Mouse (Mus musculus): Measurements from ENCODE around the gene Dnajc30. TPM values are rescaled to one million over a fixed set of nuclear protein-coding genes. Genes with fewer than 3 reads are reported as not detected.
"Not testable (repeated sequence)": the region's sequence is repeated elsewhere in the genome, so short reads cannot be mapped to it uniquely, and the experiment has no call there.

Dnajc30 gene
- polyA plus RNA-seq, 1 experiment = 31.4 TPM

DNA sequence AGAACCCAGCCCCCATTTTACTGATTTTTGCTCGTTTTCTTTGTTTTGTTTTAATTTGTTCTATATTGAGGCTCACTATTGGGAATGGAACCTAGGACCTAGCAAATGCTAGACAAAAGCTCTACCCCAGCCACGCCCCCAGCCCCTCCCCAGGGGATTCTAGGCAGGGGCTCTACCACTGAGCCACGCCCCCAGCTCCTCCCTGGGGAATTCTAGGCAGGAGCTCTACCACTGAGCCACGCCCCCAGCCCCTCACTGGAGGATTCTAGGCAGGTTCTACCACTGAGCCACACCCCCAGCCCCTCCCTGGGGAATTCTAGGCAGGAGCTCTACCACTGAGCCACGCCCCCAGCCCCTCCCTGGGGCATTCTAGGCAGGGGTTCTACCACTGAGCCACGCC, 14.7 kb upstream of the Dnajc30 start:
- 92% methylated on average over 6 of the region's 6 CpGs for WGBS
- DNase-seq (ENCODE audit: low read depth, low spot score) = not testable (repeated sequence)

DNA sequence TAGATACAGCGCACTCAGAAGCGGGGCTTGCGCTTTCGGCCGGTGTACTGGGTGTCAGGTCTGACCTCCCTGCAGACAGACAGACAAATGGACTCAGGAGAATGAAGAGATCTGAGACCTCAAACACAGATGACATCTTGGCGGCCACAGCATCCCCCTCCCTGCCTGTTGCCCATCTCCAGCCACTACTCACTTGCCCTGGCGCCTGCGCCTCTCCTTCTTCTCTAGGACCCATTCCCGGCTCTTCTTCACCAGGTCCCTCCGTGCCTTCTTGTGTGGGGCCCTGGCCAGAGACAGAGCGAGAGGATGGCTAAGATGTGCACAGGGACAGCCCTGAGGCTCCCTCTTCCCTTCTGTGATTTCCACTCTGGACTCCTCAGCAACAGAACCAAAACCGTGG, 10.6 kb upstream of the Dnajc30 start:
- DNase-seq (ENCODE audit: low read depth, low spot score) = no peak
- 94% methylated on average over 12 of the region's 12 CpGs for WGBS

DNA sequence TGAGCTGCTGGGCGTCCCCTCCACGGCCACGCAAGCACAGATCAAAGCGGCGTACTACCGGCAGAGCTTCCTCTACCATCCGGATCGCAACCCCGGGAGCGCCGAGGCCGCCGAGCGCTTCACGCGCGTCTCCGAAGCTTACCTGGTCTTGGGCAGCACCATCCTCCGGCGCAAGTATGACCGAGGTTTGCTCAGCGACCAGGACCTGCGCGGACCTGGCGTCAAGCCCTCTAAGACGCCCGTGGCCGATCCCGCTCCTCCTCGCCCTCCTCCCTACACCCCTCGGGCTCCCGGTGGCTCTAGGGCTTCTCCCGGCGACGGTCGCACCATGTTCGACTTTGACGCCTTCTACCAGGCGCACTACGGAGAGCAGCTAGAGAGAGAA, 372 bp downstream of the Dnajc30 start:
- WGBS = under 1% methylated on average over 40 of the region's 40 CpGs
- DNase-seq (ENCODE audit: low read depth, low spot score) = no peak

DNA sequence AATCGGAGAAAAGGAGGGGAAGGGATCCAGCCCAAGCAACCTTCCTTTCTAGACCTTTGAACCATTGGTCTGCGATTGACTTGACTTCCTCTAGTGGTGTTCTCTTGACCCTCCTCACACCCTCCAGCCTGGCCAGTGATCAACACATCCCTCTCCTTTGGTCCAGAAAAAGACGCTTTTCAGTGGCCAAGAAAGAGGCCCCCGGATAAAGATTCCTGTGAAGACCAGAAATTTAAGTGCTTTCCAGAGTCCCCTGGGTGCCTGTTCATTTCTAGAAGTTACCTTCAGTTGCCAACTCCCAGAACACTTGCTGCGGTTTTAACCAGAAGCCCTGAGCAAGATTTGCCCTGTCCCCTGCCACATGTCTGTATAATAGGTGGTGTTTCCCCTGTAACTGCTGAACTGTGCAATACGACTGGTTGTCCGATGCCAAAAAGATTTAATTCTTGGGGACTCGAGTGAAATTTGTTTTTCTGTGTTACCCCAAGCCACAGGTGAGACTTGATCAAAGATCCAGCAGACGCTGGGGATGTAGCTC, 976 bp downstream of the Dnajc30 start, which contains the start of gene Bud23:
TSS of gene Bud23 (minus strand) at position 51 of the 538 bp plus-strand sequence.
- DNase-seq (ENCODE audit: low read depth, low spot score) = not testable (repeated sequence)
- 59% methylated on average over 9 of the region's 9 CpGs for WGBS

DNA sequence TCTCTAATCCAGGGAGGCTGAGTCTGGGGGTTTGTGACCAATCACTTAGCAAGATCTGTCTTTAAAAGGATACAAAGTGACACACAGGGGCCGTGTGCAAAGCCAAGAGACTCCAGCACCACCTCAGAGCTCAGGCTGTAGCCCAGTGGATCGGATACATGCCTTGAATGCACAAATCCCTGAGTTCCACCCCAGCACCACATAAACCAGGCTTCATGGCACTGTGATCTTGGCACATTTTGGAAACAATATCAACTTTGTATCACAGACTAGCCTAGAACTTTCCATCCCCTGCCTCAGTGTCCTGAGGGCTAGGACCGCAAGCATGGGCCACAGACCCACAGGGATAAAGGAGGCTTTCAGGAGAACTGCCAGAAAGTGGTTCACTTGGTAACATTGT, 2.0 kb downstream of the Dnajc30 start:
- no peak for DNase-seq (ENCODE audit: low read depth, low spot score)
- WGBS = 94% methylated on average over 3 of the region's 3 CpGs

DNA sequence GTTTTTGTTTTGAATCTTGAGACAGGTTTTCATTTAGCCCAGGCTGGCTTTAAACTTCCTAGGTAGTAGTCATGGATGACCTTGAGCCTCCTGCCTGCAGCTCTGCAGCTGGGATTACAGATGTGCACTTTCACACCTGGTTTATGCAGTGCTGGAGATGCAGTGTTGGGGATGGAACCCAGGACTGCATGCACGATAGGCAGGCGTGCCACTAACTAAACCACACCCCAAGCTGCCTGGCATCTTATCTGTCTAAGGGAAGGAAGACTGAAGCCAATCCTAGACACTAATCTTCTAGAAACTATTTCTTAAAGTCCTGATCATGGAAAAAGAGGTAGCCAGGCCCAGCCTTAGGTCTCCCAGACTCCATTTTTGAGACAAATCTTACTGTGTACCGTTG, 6.4 kb downstream of the Dnajc30 start:
- 76% methylated on average over 3 of the region's 3 CpGs for WGBS
- DNase-seq (ENCODE audit: low read depth, low spot score) = no peak

DNA sequence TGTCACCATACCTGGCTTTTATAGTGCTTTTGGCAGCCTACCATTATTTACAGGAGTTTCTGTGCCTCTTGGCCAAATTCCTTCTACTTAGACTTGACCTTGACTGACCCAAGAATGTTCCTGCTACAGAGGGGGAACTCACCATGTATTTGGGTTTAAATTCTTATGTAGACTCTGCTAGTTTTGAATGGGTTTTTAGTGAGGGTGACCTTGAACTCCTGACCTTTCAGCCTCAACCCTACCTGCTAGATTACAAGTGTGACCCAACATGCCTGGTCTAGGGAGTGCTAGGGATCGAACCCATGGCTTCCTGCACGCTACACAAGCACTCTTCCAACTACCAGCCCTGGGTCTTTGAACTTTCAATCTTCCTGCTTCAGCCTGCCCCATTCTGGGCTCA, 8.1 kb downstream of the Dnajc30 start:
- WGBS = 95% methylated on average over 2 of the region's 2 CpGs

DNA sequence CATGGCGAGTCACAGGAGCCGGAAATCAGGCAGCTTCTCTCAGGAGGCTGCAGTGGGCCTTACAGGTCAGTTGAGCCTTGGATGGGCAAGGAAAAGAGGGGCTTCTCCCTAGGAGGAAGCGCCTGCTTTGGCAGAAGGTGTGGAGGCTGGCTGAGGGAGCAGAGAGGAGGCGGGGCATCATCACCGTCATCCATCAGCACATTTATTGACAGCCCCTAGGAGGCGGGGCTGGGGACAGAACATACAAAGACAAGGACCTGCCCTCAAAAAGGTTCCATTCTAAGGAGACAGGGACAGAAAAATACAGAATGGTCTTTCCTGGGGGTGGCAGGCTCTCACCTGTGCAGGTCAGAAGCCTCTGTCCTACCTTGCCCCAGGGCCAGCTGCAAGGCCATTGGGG, 8.7 kb downstream of the Dnajc30 start:
- DNase-seq (ENCODE audit: low read depth, low spot score) = no peak
- 80% methylated on average over 6 of the region's 6 CpGs for WGBS

More for the DNA sequence above, 8.1 kb downstream of the Dnajc30 start:
- DNase-seq (ENCODE audit: low read depth, low spot score) = no peak

DNA sequence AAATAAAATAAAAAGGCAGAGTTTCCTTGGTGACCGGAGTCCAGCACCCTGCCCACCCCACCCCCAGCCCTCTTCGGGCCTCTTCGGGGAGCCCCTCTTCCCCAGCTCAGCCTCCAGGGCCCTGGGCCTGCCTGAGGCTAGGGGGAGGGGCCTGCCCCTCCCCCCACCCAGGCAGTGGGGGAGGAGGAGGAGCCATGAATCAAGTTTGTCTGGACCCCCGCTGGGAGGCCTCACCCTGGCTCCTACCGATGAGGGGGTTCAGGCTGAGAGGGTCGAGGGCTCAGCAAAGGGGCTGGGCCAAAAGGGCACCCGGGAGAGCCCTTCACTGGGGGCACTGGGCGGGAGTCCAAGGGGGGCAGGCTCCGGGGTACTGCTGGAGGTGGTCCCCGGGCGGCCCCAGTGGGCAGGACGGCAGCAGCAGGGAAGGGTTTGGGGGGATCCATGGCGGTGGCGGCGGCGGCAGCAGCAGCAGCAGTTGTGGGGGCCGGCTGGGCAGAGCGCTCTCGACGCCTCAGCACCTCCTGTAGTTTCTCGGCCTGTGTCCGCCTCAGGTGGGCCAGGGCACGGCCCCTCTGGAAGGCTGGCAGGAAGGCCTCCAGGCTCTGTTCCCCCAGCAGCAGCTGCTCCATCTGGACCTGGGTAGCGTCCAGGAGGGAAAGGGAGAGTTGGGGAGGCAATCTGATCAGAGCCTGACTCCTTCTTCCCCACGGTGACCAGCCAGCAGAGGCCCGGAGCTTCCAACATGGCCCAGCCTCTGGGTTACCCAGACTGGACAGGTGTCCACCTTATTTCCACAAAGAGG, 9.5 kb downstream of the Dnajc30 start:
- WGBS = 65% methylated on average over 26 of the region's 26 CpGs
- no peak for DNase-seq (ENCODE audit: low read depth, low spot score)

DNA sequence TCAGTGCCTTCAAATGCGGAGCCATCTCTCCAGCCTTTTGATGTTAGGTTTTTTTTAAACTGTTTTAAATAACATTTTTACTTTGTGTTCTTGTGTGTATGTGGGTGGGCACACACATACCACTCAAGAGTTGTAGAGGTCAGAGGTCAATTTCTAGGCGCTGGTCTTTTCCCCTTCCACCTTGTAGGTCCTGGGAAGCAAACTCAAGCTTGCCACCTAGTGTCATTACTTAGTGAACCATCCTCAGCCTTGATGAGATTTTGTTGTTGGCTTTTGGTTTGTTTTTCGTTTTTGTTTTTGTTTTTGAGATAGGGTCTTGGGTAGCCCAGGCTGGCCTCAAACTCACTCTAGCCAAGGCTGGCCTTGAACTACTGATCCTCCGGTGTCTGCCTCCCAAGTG, 11.7 kb downstream of the Dnajc30 start:
- 71% methylated on average over 4 of the region's 4 CpGs for WGBS
- no peak for DNase-seq (ENCODE audit: low read depth, low spot score)

DNA sequence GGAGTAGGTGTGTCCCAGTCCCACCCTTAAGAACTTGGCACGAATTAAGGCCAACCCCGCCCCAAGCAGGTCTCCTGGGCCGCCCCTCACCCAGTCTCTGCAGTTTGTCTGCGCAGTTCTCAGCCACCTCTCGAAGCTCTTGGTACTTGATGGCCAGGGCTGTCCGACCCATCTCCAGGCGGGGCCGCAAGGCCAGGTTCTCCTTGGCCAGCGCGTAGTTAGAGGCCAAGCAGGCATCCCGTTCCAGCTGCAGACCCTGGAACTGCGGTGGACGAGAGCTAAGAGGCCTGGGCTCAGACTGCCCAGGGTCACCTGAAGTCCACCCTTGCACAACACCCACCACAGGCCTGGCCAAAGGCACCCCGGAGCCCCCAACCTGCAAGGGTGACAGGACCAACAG, 12.4 kb downstream of the Dnajc30 start:
- DNase-seq (ENCODE audit: low read depth, low spot score) = no peak
- 74% methylated on average over 14 of the region's 14 CpGs for WGBS

DNA sequence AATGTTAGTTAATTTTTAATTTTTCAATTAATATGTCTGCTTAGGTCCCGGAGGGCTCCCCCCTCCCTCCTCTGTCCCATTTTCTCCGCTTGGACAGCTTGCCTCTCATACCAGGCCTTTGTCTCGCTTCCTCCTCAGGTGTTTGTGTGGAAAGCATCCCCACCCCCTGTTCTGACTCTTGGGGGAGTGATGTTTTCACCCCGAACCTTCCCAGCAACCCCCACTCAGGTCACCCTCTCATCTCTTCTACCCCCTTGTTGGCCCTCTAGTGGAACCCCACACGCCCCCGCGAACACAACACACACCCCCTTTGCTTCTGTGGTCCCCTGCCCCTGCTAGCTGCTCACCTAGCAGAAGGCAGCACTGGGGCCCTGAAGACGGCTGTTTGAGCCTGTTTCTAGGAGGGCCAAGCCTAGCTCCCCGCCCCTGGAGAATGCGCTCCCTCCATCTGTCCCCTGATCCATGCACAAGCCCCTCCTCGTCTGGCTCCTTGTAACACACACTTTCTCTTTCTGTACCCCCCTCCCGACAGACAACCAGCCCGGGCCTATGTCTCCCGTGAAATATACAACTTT, 13.0 kb downstream of the Dnajc30 start:
- no peak for DNase-seq (ENCODE audit: low read depth, low spot score)
- WGBS = 28% methylated on average over 14 of the region's 14 CpGs

DNA sequence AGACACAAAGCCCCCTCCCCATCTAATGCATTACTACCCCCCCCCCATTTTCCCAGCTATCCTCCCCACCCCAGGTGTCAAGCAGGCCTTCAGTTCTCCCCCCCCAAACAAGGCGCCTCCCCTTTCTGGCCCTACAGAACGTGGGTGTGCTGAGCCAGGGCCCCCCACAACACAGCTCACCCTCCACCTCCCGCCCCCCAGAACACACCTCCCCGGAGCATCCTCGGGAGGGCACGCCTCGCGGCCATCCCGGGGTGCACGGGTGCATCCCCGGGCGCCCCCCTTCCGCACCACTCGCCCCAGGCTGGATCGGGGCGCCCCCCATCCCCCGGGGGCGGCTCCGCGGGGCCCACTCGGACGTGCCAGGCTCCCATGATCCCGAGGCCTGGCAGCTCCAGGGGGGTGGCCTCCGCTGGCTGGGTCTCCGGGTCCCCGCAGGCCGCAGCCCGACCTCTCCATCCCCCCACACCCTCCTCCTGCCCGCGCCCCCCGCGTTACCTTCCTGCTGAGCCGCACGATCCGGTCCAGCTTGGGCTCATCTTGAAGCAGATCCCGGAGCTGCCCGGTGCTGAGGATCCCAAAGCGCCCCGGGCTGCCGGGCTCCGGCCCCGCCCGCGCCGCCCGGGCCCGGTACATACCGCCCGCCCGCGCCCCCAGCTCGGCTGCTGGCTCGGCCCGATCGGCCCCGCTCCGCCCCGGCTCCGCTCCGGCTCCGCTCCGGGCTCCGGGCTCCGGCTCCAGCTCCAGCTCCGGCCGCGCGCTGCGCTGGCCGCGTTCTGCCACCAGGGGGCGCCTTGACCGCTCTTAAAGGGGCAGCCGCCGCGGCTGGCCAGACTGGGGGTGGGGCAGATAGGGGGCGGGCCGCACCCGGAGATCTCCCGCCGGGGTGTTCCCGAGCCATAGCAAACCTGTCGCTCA, 13.8 kb downstream of the Dnajc30 start, which contains the start of gene Vps37d:
TSS of gene Vps37d (minus strand) at position 703 of the 918 bp plus-strand sequence.
- DNase-seq (ENCODE audit: low read depth, low spot score) = peak; percentile 56
- under 1% methylated on average over 78 of the region's 83 CpGs for WGBS

DNA sequence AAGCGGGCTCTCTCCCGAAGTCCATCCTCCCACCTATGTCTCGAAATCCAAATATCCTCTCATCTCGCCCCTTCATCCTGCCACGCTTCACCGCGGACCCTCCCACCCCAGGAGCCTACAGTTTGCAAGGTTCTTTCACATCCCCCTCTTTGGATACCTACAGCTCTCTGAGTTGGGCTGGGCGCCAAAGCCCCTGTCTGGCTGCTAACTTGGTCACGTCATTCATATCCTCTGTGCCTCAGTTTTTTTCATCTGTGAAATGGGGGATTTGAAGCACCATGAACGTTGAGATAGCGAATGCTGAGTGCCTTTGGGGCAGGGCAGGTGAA, 14.4 kb downstream of the Dnajc30 start:
- 1% methylated on average over 11 of the region's 11 CpGs for WGBS
- DNase-seq (ENCODE audit: low read depth, low spot score) = no peak

DNA sequence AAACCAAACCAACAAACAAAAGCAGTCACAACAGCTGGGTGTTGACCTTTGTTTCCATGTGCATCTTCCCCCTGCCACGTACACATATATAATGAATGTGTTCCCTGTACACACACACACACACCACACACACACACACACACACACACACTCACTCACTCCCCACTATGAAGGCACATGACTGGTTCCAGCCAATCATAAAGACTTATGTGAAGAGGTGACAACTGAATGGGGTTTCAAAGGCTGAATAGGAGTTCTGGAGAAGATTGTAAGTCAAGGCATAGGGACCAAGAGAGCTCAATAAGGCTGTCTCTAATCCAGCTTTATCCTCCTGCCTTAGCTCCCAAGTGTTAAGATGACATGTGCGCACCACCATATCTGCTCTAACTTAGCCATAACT, 15.6 kb downstream of the Dnajc30 start:
- no peak for DNase-seq (ENCODE audit: low read depth, low spot score)
- WGBS = 85% methylated on average over 2 of the region's 2 CpGs

DNA sequence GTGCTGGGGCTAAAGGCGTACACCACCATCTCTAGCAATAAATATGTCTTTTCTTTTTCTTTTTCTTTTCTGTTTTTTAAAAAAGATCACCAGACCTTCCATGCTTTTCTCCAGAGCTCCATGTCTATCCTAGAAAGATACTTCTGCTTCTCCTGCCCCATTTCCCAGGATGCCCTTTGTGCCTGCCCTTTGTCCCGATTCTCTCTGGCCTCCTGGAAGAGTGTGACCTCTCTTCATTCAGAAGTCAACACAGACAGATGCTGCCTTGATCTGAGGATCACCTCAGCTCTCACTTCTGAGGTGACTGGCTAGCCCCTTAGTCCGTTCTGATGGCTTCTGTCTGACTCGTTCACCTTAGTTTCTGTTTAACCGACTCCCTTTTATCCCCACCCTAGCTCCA, 16.5 kb downstream of the Dnajc30 start:
- DNase-seq (ENCODE audit: low read depth, low spot score) = no peak
- 68% methylated on average over 5 of the region's 5 CpGs for WGBS

DNA sequence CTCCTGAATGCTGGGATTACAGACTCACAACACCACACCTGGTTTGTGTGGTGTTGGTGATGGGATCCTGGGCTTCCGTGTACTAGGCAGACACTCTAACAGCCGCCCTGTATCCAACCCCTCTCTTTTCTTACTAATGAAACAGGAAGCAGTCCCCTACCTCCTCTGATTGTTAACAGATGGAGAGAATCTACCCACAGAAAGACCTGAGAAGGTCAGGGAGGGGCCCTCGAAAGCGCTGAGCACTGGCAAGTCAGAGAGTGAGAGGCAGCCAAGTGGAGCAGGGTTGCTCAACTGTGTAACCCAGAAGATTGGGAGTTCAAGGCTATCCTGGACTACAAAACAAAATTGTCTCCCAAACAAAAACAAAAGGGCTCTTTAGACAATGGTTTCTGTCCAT, 22.9 kb downstream of the Dnajc30 start:
- no peak for DNase-seq (ENCODE audit: low read depth, low spot score)
- 56% methylated on average over 4 of the region's 4 CpGs for WGBS

DNA sequence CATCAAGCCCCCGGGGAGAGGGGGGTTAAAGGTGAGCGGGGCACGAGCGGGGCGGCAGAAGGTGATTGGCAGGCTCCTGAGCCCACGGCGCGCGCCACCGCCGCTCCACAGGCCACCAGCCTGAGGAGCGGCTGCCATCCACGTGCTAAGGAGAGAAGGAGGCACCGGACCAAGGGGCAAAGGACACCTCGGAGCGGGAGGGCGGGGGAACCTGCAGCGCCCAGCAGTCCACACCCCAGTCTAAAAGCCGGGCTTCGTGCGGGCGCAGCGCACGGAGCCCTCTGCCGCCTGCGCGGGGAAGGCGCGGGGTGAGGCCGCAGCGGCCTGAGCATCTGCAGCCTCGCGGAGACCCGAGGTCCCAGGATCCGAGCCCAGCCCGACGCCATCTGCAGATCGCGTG, 25.7 kb downstream of the Dnajc30 start, which contains the start of gene Mlxipl:
TSS of gene Mlxipl (plus strand) at position 238 of the 400 bp plus-strand sequence.
- peak; percentile 33 for DNase-seq (ENCODE audit: low read depth, low spot score)
- 3% methylated on average over 39 of the region's 39 CpGs for WGBS

DNA sequence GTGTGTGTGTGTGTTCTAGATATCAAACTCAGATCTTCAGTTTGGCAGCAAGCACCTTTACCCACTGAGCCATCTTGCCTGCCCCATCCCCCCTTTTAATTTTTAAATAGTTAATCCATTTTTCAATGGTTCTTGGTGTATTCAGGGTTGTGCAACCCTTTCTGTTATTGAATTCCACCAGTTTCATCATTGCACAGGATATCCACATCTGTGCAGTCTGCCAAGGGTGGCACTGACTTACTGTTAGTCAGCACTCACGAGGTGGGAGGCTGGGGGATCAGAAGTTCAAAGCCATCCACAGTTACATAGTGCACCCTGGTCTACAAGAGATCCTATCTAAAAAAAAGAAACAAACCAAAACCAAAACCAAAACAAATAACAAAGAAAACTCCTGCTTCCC, 37.0 kb downstream of the Dnajc30 start:
- WGBS = 41% methylated on average over 1 of the region's 1 CpGs
- no peak for DNase-seq (ENCODE audit: low read depth, low spot score)

Measured in large intestine, adult 2 months (tissue).